Mouse (Mus musculus): ENCODE results near the gene Olfr155. TPM values are rescaled to one million over a fixed set of nuclear protein-coding genes. Genes with fewer than 3 reads are reported as not detected.

Olfr155 gene
- total and polyA plus RNA-seq, 2 experiments from 2014 or later = not detected

- Histone ChIP-seq H3K9ac (replicated peaks; ENCODE audit: low read depth, low read length) (no peak overlapping the region), H3K27ac (ENCODE audit: low read depth) (no peak overlapping the region), H3K36me3 (replicated peaks; ENCODE audit: control insufficient read depth, insufficient read depth, low read length) (no peaks in the 10 kb centered on the region), H3K4me3 (ENCODE audit: low read depth, low read length) (no peak overlapping the region), H3K27me3 (ENCODE audit: control insufficient read depth, insufficient read depth, low read length) (no peaks in the 10 kb centered on the region), H3K9me3 (replicated peaks; ENCODE audit: control insufficient read depth, low read length) (no peaks in the 10 kb centered on the region), H3K4me2 (ENCODE audit: low read depth, low read length) (no peak overlapping the region), H3K4me1 (ENCODE audit: control insufficient read depth, insufficient read depth) (peaks cover 2% of the 10 kb centered on the region; the same call in 1 of the 2 replicates)
- TF ChIP-seq EP300 (IDR thresholded peaks at IDR 0.05; ENCODE audit: low read depth) = no peak
- TF ChIP-seq CTCF (IDR thresholded peaks at IDR 0.05; ENCODE audit: low read depth) = no peak
- ATAC-seq (ENCODE audit: insufficient read depth, low read depth) (no peak), DNase-seq (ENCODE audit: low spot score) (no peak)
- WGBS = 90% methylated on average over 3 of the region's 3 CpGs
Measured at GRCm38 (mm10) chr4:43891247-43891646, 39.9 kb downstream of the Olfr155 start.

DNA sequence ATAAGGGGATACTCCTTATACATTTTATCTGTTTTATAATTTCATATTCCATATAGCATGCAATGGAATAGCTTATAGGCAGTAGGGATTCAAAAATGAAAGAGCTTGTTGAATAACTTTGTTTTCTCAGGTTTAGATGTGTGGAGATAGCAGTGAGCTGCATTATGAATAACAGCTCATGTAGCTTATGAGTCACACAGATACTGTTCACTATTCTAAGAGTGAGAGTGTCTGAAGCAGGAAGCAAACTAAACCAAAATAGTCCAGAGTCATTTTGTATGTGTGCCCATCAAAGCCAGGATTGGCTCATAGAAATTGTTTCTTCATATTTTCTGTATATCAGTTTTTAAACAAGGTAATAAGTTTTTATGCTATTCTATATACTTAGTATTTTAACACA lies 45.8 kb downstream of the Olfr155 start:
- H3K36me3 ChIP-seq (replicated peaks; ENCODE audit: control insufficient read depth, insufficient read depth, low read length) = 0 out of 2 replicates have a peak, but pooled peaks cover 3% of the 10 kb centered on the region
- DNase-seq (ENCODE audit: low spot score) (no peak), ATAC-seq (ENCODE audit: insufficient read depth, low read depth) (no peak)
- no peak overlapping the region for H3K4me3 ChIP-seq (ENCODE audit: low read depth, low read length)
- H3K4me2 ChIP-seq (ENCODE audit: low read depth, low read length) = no peak overlapping the region
- no peak overlapping the region for H3K9ac ChIP-seq (replicated peaks; ENCODE audit: low read depth, low read length)
- TF ChIP-seq EP300 (IDR thresholded peaks at IDR 0.05; ENCODE audit: low read depth) (no peak), CTCF (IDR thresholded peaks at IDR 0.05; ENCODE audit: low read depth) (no peak)
- H3K27ac ChIP-seq (ENCODE audit: low read depth) = no peak overlapping the region
- H3K9me3 ChIP-seq (replicated peaks; ENCODE audit: control insufficient read depth, low read length) = no peaks in the 10 kb centered on the region
- no peaks in the 10 kb centered on the region for H3K4me1 ChIP-seq (ENCODE audit: control insufficient read depth, insufficient read depth)
- H3K27me3 ChIP-seq (ENCODE audit: control insufficient read depth, insufficient read depth, low read length) = no peaks in the 10 kb centered on the region

- Histone ChIP-seq H3K4me3 (ENCODE audit: low read depth, low read length) (no peak overlapping the region), H3K27me3 (ENCODE audit: control insufficient read depth, insufficient read depth, low read length) (no peaks in the 10 kb centered on the region), H3K4me1 (ENCODE audit: control insufficient read depth, insufficient read depth) (no peaks in the 10 kb centered on the region), H3K9me3 (replicated peaks; ENCODE audit: control insufficient read depth, low read length) (no peaks in the 10 kb centered on the region), H3K9ac (replicated peaks; ENCODE audit: low read depth, low read length) (no peak overlapping the region), H3K4me2 (ENCODE audit: low read depth, low read length) (no peak overlapping the region), H3K36me3 (replicated peaks; ENCODE audit: control insufficient read depth, insufficient read depth, low read length) (0 out of 2 replicates have a peak, but pooled peaks cover 6% of the 10 kb centered on the region), H3K27ac (ENCODE audit: low read depth) (no peak overlapping the region)
- ATAC-seq (ENCODE audit: insufficient read depth, low read depth) = no peak
- 27% methylated on average over 8 of the region's 8 CpGs for WGBS
- TF ChIP-seq CTCF (IDR thresholded peaks at IDR 0.05; ENCODE audit: low read depth) (no peak), EP300 (IDR thresholded peaks at IDR 0.05; ENCODE audit: low read depth) (no peak)
- DNase-seq (ENCODE audit: low spot score) = no peak
Measured at GRCm38 (mm10) chr4:43899197-43899596, 47.8 kb downstream of the Olfr155 start.

GRCm38 (mm10) chr4:43903690-43904089 lies 52.3 kb downstream of the Olfr155 start:
- 65% methylated on average over 7 of the region's 7 CpGs for WGBS
- no peak overlapping the region for H3K27ac ChIP-seq (ENCODE audit: low read depth)
- ATAC-seq (ENCODE audit: insufficient read depth, low read depth) = no peak
- H3K9ac ChIP-seq (replicated peaks; ENCODE audit: low read depth, low read length) = no peak overlapping the region
- H3K4me2 ChIP-seq (ENCODE audit: low read depth, low read length) = no peak overlapping the region
- no peaks in the 10 kb centered on the region for H3K27me3 ChIP-seq (ENCODE audit: control insufficient read depth, insufficient read depth, low read length)
- no peaks in the 10 kb centered on the region for H3K4me1 ChIP-seq (ENCODE audit: control insufficient read depth, insufficient read depth)
- H3K4me3 ChIP-seq (ENCODE audit: low read depth, low read length) = no peak overlapping the region
- TF ChIP-seq EP300 (IDR thresholded peaks at IDR 0.05; ENCODE audit: low read depth) = no peak
- no peak for DNase-seq (ENCODE audit: low spot score)
- H3K9me3 ChIP-seq (replicated peaks; ENCODE audit: control insufficient read depth, low read length) = no peaks in the 10 kb centered on the region
- 0 out of 2 replicates have a peak, but pooled peaks cover 6% of the 10 kb centered on the region for H3K36me3 ChIP-seq (replicated peaks; ENCODE audit: control insufficient read depth, insufficient read depth, low read length)

- no peak overlapping the region for H3K9ac ChIP-seq (replicated peaks; ENCODE audit: low read depth, low read length)
- H3K9me3 ChIP-seq (replicated peaks; ENCODE audit: control insufficient read depth, low read length) = no peaks in the 10 kb centered on the region
- H3K27ac ChIP-seq (ENCODE audit: low read depth) = no peak overlapping the region
- no peak overlapping the region for H3K4me3 ChIP-seq (ENCODE audit: low read depth, low read length)
- no peak for ATAC-seq (ENCODE audit: insufficient read depth, low read depth)
- no peak overlapping the region for H3K4me2 ChIP-seq (ENCODE audit: low read depth, low read length)
- peak; percentile 59 for DNase-seq (ENCODE audit: low spot score)
- peaks cover 13% of the 10 kb centered on the region; the same call in 1 of the 2 replicates for H3K36me3 ChIP-seq (replicated peaks; ENCODE audit: control insufficient read depth, insufficient read depth, low read length)
- no peaks in the 10 kb centered on the region for H3K27me3 ChIP-seq (ENCODE audit: control insufficient read depth, insufficient read depth, low read length)
- TF ChIP-seq CTCF (IDR thresholded peaks at IDR 0.05; ENCODE audit: low read depth) = peak; percentile 62
- TF ChIP-seq EP300 (IDR thresholded peaks at IDR 0.05; ENCODE audit: low read depth) = no peak
- H3K4me1 ChIP-seq (ENCODE audit: control insufficient read depth, insufficient read depth) = no peaks in the 10 kb centered on the region
- 25% methylated on average over 6 of the region's 6 CpGs for WGBS
Measured at GRCm38 (mm10) chr4:43906443-43906842, 55.1 kb downstream of the Olfr155 start.

Other genes starting within 250 kb of the Olfr155 start
- gene Npr2, start 219.6 kb upstream of the Olfr155 start, total RNA-seq (2014; rRNA removed; ENCODE audit: low replicate concordance) = 17.7 and 23.1 TPM in 2 replicates
- 6.6 and 6.9 TPM in 2 replicates for gene Npr2, start 219.6 kb upstream of the Olfr155 start, polyA plus RNA-seq (2015; fragmentation: Nextera tagmentation; extraction: Ambion mirVana)
- not detected in 2 replicates for gene Spag8, start 198.0 kb upstream of the Olfr155 start, total RNA-seq (2014; rRNA removed; ENCODE audit: low replicate concordance)
- gene Spag8, start 198.0 kb upstream of the Olfr155 start, polyA plus RNA-seq (2015; fragmentation: Nextera tagmentation; extraction: Ambion mirVana) = 0.44 and 0.62 TPM in 2 replicates
- 358 and 378 TPM in 2 replicates for gene Hint2, start 195.1 kb upstream of the Olfr155 start, total RNA-seq (2014; rRNA removed; ENCODE audit: low replicate concordance)
- 322 and 361 TPM in 2 replicates for gene Hint2, start 195.1 kb upstream of the Olfr155 start, polyA plus RNA-seq (2015; fragmentation: Nextera tagmentation; extraction: Ambion mirVana)
- gene Tmem8b, start 182.6 kb upstream of the Olfr155 start, total RNA-seq (2014; rRNA removed; ENCODE audit: low replicate concordance) = 9.6 and 24.9 TPM in 2 replicates
- 4.5 and 4.9 TPM in 2 replicates for gene Tmem8b, start 182.6 kb upstream of the Olfr155 start, polyA plus RNA-seq (2015; fragmentation: Nextera tagmentation; extraction: Ambion mirVana)
- gene Fam221b, start 182.4 kb upstream of the Olfr155 start, total RNA-seq (2014; rRNA removed; ENCODE audit: low replicate concordance) = not detected in 2 replicates
- 3.6 and 4.0 TPM in 2 replicates for gene Fam221b, start 182.4 kb upstream of the Olfr155 start, polyA plus RNA-seq (2015; fragmentation: Nextera tagmentation; extraction: Ambion mirVana)
- gene Olfr70, start 150.8 kb upstream of the Olfr155 start, total RNA-seq (2014; rRNA removed; ENCODE audit: low replicate concordance) = 0.15 TPM in 1 of 2 replicates, not detected in the other
- gene Olfr70, start 150.8 kb upstream of the Olfr155 start, polyA plus RNA-seq (2015; fragmentation: Nextera tagmentation; extraction: Ambion mirVana) = not detected in 2 replicates
- gene Olfr71, start 141.3 kb upstream of the Olfr155 start, total RNA-seq (2014; rRNA removed; ENCODE audit: low replicate concordance) = not detected in 2 replicates
- not detected in 2 replicates for gene Olfr71, start 141.3 kb upstream of the Olfr155 start, polyA plus RNA-seq (2015; fragmentation: Nextera tagmentation; extraction: Ambion mirVana)
- gene Hrct1, start 124.4 kb upstream of the Olfr155 start, total RNA-seq (2014; rRNA removed; ENCODE audit: low replicate concordance) = 8.2 and 9.5 TPM in 2 replicates
- gene Hrct1, start 124.4 kb upstream of the Olfr155 start, polyA plus RNA-seq (2015; fragmentation: Nextera tagmentation; extraction: Ambion mirVana) = 4.5 and 4.9 TPM in 2 replicates
- gene Spaar, start 121.5 kb upstream of the Olfr155 start, total RNA-seq (2014; rRNA removed; ENCODE audit: low replicate concordance) = 1.6 and 6.3 TPM in 2 replicates
- gene Spaar, start 121.5 kb upstream of the Olfr155 start, polyA plus RNA-seq (2015; fragmentation: Nextera tagmentation; extraction: Ambion mirVana) = 1.1 and 1.3 TPM in 2 replicates
- gene Olfr159, start 80.6 kb upstream of the Olfr155 start, total RNA-seq (2014; rRNA removed; ENCODE audit: low replicate concordance) = not detected in 2 replicates
- not detected in 2 replicates for gene Olfr159, start 80.6 kb upstream of the Olfr155 start, polyA plus RNA-seq (2015; fragmentation: Nextera tagmentation; extraction: Ambion mirVana)
- gene Olfr156, start 27.7 kb upstream of the Olfr155 start, total RNA-seq (2014; rRNA removed; ENCODE audit: low replicate concordance) = not detected in 2 replicates
- gene Olfr156, start 27.7 kb upstream of the Olfr155 start, polyA plus RNA-seq (2015; fragmentation: Nextera tagmentation; extraction: Ambion mirVana) = not detected in 2 replicates
- gene Olfr157, start 11.4 kb upstream of the Olfr155 start, total RNA-seq (2014; rRNA removed; ENCODE audit: low replicate concordance) = not detected in 2 replicates
- not detected in 2 replicates for gene Olfr157, start 11.4 kb upstream of the Olfr155 start, polyA plus RNA-seq (2015; fragmentation: Nextera tagmentation; extraction: Ambion mirVana)
- 5.6 TPM in 2 replicates for gene Reck, start 24.0 kb downstream of the Olfr155 start, total RNA-seq (2014; rRNA removed; ENCODE audit: low replicate concordance)
- gene Reck, start 24.0 kb downstream of the Olfr155 start, polyA plus RNA-seq (2015; fragmentation: Nextera tagmentation; extraction: Ambion mirVana) = 4.0 and 4.1 TPM in 2 replicates
- gene Glipr2, start 105.8 kb downstream of the Olfr155 start, total RNA-seq (2014; rRNA removed; ENCODE audit: low replicate concordance) = 35.8 and 39.2 TPM in 2 replicates
- gene Glipr2, start 105.8 kb downstream of the Olfr155 start, polyA plus RNA-seq (2015; fragmentation: Nextera tagmentation; extraction: Ambion mirVana) = 27.3 and 28.4 TPM in 2 replicates
- gene Ccin, start 131.9 kb downstream of the Olfr155 start, total RNA-seq (2014; rRNA removed; ENCODE audit: low replicate concordance) = not detected in 2 replicates
- gene Ccin, start 131.9 kb downstream of the Olfr155 start, polyA plus RNA-seq (2015; fragmentation: Nextera tagmentation; extraction: Ambion mirVana) = not detected in 2 replicates
- gene Clta, start 152.9 kb downstream of the Olfr155 start, total RNA-seq (2014; rRNA removed; ENCODE audit: low replicate concordance) = 128 and 168 TPM in 2 replicates
- 106 and 112 TPM in 2 replicates for gene Clta, start 152.9 kb downstream of the Olfr155 start, polyA plus RNA-seq (2015; fragmentation: Nextera tagmentation; extraction: Ambion mirVana)
- gene Gne, start 232.6 kb downstream of the Olfr155 start, total RNA-seq (2014; rRNA removed; ENCODE audit: low replicate concordance) = 44.0 and 45.5 TPM in 2 replicates
- gene Gne, start 232.6 kb downstream of the Olfr155 start, polyA plus RNA-seq (2015; fragmentation: Nextera tagmentation; extraction: Ambion mirVana) = 24.2 and 25.5 TPM in 2 replicates

All from heart, postnatal 0 days (tissue).